Mouse (Mus musculus) thymus, postnatal 10 days (tissue): ENCODE data around the gene Borcs7.
A peak's percentile ranks its signal among the peaks of the same experiment; 100 is the strongest.
"Not testable (repeated sequence)": the region's sequence is repeated elsewhere in the genome, so short reads cannot be mapped to it uniquely, and the experiment has no call there.

Source experiments
- DNase-seq, 2 experiments: peaks; one replicate each; pipeline ENCODE4 v3.0.0; 2021; ENCODE audit warnings: low spot score in 2 of 2

Gene Borcs7

DNA sequence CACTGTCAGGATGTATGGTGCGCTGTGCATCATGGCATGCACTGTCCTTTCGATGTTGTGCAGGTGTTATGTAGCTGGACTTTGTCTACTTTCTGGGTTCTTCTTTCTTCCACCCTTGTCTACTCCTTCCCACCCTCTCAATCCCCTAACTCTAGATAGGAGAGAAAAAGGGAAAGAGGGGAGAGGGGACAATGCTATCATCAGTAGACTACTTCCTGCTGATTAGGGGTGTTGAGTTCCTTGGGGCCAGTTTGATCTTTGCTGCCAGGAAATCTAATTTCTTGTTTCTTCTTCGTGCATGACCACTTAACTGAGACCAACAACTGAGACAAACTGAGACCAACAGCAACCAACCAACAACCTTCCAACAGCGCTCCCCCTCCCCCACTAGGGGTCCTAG lies 20.9 kb downstream of the Borcs7 start:
- no peak for DNase-seq

DNA sequence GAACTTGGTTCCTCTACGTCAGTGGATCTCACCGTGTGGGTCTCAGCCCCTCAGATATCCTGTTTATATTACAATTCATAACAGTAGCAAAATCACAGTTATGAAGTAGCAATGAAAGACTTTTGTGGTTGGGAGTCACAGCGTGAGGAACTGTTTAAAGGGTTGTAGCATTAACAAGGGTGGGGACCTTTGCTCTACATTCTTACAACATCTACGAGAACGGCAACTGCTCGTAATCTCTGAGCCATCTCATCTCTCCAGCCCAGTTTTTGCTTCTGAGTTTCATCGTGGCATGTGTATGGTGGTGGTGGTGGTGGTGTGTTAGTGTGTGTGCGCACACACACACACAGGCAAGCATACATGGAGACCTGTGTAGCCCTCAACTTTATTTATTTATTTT lies 24.5 kb downstream of the Borcs7 start:
- DNase-seq, result no peak

DNA sequence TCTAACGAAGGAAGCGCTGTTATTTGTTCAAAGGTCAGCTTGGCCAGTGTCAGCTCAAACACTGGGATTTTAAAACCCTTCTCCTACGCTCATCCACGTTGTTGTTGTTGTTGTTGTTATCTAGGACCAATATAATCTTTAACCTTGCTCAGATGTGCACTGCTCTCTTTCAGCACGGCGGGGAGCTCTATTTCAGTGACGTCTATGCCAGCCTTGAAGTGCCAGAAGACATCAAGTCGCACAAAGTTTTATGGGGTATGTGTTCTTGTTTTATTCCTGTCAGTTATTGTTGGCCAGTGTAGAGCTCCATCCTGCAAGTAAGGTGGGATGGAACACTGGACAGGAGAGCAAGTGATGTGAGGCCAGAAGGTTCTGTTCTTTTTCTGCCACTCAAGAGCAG lies 25.3 kb downstream of the Borcs7 start:
- no peak for DNase-seq

DNA sequence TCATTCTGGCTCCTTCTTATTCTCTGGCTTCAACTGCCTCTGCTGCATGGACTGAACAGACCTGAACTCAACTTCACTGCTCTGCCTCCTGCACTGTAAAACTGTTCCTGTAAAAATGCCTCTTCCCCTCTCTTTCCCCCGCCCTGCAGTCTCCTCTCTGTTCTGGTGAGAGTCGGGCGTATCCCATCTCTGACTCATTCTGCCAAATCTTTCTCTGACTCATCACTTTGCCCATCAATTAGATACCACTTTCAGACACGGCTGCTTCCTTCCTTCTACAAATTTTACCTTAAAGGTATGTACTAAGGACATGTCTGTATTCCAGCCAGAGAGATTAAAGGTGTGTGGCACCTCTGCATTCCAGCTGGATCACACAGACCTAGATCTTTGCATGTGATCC lies 28.4 kb downstream of the Borcs7 start:
- no peak for DNase-seq

DNA sequence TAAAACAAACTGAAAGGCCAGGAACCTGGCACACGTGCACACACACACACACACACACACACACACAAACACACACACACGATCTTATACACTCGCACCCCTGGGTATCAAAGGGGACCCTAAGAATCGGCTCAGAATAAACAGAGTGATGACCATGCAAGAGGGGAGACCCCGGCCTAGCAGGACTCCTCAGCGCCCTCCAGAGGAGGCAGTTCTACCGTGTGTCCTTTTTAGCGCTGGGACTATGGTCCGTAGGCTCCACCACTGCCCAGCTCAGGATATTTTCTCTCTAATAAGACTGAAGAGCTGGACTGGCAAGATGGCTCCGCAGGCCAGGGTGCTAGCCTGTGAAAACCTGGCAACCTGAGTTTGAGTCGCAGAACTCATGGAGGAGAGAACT lies 34.7 kb downstream of the Borcs7 start:
- no peak for DNase-seq

DNA sequence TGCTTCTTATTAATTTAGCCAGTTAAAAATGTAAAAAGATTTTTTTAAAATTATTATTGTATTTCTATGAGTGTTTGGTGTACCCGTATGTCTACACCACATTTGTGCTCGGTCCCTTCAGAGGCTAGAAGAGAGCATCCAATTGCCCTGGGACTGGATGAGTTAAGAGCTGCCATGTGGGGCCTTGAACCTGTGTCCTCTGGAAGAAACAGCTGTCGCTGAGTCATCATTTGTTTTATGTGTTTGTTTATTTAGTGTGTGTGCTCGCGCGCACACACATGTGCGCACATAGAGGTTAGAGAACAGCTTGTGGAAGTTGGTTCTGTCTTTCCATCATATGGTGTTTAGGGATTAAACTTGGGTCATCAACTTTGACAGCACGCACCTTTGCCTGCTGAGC lies 36.4 kb downstream of the Borcs7 start:
- DNase-seq, result no peak

DNA sequence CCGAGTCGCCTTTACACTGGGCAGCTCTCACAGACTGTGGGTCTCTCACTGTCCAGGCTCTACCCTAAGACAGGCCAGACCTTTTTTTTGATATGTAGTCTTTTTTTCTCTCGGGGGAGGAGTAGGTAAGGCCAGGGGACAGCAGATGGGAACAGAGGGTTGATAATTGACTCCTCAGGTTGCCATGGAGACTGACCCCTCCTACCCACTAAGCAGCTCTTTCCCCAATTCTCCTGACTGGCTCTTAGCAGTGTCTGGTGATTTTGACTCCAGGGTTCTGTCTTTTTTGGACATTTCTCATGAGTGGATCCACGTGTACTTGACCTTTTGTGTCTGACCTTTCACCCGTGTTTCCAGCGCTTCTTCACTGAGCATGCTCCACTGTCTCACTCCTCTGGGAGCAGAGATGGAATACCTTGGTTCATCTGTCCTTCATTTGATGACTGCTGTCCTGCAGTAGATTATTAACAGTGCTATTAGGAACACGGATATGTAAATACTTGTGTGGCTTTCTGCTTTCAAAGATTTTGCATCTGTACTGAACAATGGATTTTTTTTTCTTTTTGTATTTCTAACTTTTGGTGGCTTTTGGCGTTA lies 37.5 kb downstream of the Borcs7 start:
- DNase-seq, result no peak

DNA sequence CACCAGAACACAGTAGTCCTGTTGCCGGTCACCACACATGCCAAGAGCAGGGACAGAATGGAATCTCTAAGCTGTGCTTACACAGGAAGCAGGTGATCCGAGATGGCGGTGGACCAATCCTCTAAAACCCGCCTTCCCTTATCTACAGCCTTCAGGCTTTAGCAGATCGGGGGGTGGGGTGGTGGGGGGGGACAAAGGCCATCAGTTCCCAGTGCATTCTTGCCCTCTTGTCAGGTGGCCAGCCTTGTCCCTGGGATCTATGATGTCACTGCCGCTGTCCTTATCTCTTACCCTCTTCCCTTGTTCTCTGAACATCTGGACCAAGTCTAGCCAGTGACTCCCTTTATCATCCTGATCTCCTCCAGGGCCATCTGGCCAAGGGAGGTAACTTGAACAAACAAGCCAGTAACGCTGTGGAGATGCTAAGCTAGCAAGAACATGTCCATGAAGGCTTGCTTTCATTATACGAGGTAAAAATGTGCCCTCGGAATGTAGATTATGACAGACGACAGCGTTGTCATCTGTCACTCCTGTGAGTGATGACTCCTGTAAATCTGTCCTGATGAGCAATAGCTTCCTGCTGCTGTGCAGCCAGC lies 38.3 kb downstream of the Borcs7 start:
- no peak for DNase-seq

DNA sequence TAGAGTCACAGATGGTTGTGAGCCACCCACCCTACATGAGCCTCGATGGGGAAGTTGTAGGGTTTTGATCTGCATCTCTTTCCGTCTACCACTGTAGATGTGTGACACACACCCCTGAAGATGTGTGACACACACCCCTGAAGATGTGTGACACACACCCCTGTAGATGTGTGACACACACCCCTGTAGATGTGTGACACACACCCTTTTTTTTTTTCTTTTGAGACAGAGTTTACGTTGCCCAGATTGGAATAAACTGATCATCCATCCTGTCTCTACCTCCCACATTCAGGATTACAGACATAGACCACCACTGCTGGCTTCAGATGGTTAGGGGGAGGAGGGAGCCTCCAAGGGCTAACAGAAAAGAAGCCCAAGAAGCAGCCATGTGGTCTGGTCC lies 39.2 kb downstream of the Borcs7 start:
- DNase-seq, result no peak

DNA sequence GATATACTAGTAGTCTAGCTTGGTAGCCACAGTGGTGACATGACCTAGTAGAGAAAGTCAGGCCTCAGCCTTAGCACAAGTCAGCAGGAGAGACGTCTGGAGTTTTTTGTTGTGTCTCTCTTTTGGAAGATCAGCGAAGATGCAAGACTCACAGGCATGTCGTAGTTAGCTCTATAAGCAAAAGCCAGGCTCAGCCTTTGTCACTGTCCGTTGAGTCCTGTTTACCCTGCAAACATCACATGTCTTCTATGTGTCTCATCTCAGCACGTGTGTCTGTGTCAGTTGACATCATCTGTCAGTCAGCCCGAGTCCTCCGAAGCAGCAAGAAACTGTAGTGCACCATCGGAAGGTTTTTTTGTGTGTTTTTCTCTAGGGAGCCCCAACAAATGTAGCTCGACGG lies 41.6 kb downstream of the Borcs7 start:
- DNase-seq, result no peak

DNA sequence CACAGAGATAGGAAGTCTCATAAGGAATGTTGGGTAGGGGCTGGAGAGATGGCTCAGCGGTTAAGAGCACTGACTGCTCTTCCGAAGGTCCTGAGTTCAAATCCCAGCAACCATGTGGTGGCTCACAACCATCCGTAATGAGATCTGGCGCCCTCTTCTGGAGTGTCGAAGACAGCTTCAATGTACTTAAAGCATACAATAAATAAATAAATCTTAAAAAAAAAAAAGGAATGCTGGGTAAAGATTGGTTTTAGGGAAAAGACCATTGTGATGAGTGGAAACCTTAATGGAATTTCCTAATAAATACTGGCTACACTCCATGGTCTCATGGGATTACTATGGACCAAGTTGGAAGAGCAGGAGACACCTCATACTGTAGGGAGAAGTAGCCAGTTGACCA lies 43.0 kb downstream of the Borcs7 start:
- DNase-seq, result not testable (repeated sequence)

DNA sequence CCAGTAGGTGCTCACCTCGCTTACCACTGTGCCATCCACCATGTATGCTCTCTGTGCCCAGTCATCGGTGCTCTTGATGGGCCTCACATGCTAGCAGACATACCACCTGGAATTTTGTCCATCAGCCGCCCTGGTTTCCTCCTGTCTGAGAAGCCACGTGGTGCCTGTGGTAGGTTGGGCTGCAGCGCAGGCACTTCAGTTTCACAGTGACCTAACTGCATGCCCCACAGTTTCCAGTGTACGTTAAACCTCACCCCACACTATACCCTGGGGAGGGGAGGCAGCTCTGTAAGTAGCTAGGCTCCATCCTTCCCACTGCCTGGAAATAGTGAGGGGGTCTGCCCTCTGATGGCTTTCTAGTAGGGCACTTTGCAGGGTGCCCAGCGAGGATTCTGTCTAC lies 43.9 kb downstream of the Borcs7 start:
- DNase-seq, result no peak

DNA sequence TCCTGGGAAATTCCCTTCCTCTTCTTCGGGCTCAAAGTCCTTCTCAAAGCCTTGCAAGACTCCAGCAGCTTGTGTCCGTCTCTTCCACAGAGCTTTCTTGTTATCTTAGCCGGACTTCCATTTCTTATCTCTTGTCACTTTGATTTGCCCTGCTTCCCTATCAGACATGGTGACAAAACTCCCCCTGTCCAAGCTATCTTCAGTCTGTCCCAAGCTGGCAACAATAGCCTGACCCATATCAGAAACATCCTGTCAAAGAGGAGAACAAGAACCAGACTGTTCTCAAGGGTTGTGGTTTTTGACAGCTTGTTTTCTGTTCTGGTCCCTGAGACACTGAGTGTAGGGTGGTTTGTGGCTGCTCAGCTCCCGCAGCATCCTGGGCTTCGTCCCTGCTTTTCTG lies 45.5 kb downstream of the Borcs7 start:
- DNase-seq, result no peak

DNA sequence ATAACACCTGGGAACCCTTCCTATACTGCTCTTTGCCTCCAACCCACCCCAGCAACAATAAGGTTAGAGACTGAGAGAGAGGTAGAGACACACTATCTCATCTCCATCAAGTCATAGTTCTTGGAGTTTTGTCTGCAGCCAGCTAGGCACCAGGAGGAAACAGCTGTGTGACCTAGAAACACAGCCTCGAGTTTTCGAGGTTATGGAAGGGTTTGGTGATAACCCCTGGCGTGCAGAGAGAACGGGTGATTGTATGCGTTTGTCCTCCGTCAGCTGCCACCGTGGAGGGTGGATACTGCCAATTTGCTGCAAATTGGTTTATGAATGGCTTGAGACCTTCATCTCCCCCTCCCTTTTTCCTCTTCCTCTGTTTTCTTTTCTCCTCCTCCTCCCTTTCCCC lies 47.4 kb downstream of the Borcs7 start:
- DNase-seq, result peak; percentile 56 to 63

DNA sequence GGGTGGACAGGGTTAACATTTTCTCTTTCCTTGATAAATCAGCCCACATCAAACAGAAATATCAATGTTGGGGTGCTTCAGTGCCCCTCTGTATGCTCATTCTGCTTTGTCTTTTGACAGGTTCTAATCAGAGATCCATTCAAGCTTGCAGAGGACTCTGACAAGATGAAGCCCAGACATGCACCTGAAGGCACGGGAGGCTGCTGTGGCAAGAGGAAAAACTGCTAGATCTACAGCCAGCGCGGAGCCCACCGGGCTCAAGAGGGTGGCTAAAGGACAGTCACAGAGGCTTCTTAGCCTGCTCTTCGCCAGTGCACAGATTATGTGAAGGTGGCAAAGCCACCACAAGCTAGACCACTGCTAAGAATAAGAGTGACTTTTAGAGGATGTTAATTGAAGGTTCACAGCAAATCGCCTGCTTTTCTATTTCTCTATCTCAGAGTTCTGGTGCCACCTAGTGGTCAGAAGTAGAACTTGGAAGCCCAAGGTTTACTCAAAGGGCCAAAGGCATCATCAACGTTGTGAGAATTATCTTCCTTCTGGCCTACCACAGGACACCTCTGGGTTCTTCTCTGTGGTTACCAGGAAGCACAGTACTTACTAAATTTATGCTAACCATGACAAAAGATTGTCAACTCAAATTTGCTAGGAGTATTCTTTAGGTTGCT lies 50.8 kb downstream of the Borcs7 start:
- peak; percentile 44 to 80 for DNase-seq

DNA sequence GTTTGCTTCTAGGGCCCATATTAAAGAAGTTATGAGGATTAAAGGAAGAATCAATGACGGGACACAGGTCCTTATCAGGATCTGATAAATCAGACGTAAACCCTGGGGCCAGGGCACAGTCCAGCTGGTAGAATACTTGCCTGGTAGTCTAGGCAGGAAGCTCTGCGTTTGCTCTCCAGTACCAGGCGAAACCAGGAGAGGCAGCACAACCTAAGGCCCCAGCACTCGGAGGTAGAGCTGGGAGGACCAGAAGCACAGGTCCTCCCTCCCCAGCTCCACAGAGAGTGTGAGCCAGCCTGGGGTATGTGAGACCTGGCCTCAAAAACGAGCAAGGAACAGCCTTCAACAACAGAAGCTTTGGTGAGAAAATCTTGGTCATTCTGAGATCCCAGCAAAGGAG lies 51.9 kb downstream of the Borcs7 start:
- no peak for DNase-seq

DNA sequence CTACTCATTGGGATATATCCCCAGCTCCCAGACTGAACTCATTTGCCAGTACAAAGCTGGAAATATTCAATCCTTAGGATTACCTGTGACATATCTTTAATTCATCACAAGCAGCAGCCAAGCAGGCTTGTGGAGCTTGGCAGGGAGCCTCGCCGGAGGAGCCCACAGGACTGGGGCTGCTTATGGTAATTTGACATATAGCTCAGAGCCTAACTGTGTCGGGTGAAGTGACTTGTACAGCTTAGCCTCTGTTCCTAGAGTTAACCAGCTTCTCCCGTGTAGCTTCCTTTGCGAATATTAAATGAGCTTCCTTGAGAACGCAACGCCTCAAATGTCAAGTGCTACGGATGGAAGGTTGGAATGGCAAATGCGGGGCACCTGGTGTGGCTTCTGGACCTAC lies 55.0 kb downstream of the Borcs7 start:
- DNase-seq, result no peak

DNA sequence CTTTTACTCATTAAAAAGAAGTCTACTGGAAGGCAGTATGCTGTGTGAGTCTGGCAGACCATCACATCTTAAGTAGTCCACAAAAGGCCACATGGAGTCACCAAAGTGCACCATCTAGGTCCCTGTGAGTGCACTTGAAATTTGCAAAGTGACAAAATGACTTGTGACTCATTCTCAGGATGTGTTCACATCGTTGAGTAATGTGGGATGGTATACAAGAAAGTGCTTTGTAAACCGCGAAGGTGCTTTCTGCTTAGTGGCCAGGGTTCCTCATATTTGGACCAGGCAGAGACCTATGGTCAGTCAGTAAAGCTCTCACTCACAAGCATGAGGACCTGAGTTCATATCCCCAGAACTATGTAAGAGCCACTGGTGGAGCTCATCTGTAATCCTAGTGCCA lies 58.1 kb downstream of the Borcs7 start:
- DNase-seq, result no peak

DNA sequence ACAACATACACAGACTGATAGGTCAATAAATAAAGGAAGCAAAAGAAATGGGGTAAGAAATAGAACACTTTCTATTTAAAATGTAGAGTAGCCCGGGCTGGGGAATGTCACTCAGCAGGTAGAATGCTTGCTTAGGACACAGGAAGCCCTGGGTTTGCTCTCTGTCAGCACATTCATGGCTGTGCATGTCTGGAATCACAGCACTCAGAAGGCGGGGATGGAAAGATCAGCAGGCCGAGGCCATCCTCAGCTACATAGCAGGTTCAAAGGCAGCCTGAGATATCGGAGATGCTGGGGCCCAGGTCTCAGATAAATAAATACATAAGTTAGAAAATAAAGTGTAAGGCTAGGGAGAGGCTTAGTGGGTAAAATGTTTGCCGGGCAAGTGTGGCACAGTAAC lies 62.5 kb downstream of the Borcs7 start:
- DNase-seq, result no peak
